Mouse (Mus musculus): ENCODE data around the gene 4930564D02Rik. TPM values are rescaled to one million over a fixed set of nuclear protein-coding genes. Genes with fewer than 3 reads are reported as not detected.

The 4930564D02Rik gene
- polyA plus RNA-seq, 1 experiment from 2014 or later: not detected

DNA sequence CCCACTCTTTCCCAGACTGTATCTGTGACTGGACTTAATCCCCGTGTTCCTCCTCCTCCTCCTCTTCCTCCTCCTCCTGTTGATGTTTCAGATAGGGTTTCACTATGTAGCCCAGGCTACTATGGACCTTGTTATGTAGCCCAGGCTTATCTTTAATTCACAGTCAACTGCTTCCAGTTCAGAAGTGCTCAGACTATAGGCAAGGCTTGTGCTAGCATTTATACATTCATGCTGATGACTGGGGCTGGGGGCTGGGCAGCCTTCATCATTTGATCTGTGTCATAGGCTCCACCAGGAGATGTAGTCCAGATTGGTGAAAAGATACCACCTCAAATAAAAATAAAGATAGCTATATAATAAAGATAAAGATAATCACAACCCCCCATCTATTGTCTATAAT, 4.7 kb upstream of the 4930564D02Rik start:
- Histone ChIP-seq H3K4me3 (ENCODE audit: low read depth, low read length) (no peak overlapping the region), H3K4me2 (no peak overlapping the region), H3K36me3 (ENCODE audit: control insufficient read depth, insufficient read depth, low read length) (no peaks in the 10 kb centered on the region), H3K27ac (ENCODE audit: low read depth, low read length) (no peak overlapping the region), H3K9ac (ENCODE audit: low read depth, low read length) (no peak overlapping the region), H3K27me3 (ENCODE audit: control insufficient read depth, insufficient read depth, low read length) (no peaks in the 10 kb centered on the region), H3K9me3 (replicated peaks; ENCODE audit: control insufficient read depth, low read length) (no peaks in the 10 kb centered on the region; the same call in 1 of the 2 replicates), H3K4me1 (ENCODE audit: control insufficient read depth, insufficient read depth, low read length) (no peaks in the 10 kb centered on the region; the same call in 1 of the 2 replicates)
- 47% methylated on average over 1 of the region's 1 CpGs for WGBS (ENCODE audit: insufficient replicate concordance)
- ATAC-seq (replicated peaks; ENCODE audit: insufficient number of reproducible peaks, low FRiP score, low TSS enrichment): no peak

DNA sequence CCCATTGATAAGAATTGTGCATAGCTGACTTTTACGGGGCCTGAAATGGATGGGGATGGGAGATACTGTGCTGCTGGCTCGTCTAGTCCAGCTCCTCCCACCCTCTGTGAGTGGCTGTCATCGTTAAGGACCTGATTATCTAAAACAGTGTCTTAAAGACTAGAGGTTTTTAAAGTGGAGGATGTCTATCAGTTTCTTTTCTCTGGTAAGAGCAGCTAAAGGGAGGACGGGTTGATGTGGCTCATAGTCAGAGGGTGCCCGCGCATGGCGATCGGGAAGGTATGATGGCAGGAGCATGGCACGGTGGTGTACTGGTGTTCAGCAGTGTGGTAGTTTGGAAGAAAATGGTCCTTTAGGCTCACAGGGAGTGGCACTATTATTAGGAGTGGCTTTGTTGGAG, 4.0 kb upstream of the 4930564D02Rik start:
- 69% methylated on average over 9 of the region's 9 CpGs for WGBS (ENCODE audit: insufficient replicate concordance)
- Histone ChIP-seq H3K27me3 (ENCODE audit: control insufficient read depth, insufficient read depth, low read length) (no peaks in the 10 kb centered on the region), H3K4me2 (no peak overlapping the region), H3K27ac (ENCODE audit: low read depth, low read length) (no peak overlapping the region), H3K4me3 (ENCODE audit: low read depth, low read length) (no peak overlapping the region), H3K9me3 (replicated peaks; ENCODE audit: control insufficient read depth, low read length) (no peaks in the 10 kb centered on the region; the same call in 1 of the 2 replicates), H3K9ac (ENCODE audit: low read depth, low read length) (no peak overlapping the region), H3K4me1 (ENCODE audit: control insufficient read depth, insufficient read depth, low read length) (no peaks in the 10 kb centered on the region; the same call in 1 of the 2 replicates), H3K36me3 (ENCODE audit: control insufficient read depth, insufficient read depth, low read length) (no peaks in the 10 kb centered on the region)
- ATAC-seq (replicated peaks; ENCODE audit: insufficient number of reproducible peaks, low FRiP score, low TSS enrichment): no peak

DNA sequence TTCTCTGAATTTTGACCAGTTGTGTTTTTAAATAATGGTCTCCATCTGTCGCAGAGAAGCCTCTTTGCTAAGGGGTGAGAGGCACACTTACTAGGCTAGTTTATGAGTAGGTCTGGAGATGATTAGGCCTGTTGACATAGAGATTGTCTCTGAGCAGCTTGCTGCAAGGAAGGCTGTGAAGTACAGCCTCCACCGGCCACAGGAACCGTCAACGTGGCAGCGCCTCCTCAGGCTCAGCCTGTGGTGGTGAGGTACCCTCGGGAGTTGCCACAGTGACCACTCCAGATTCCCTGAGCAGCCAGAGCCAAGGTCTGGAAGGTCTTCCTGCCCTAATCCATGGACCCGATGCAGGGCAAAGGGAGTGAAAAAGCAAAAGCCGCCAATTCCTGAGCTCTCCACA, 3.9 kb downstream of the 4930564D02Rik start:
- Histone ChIP-seq H3K9me3 (replicated peaks; ENCODE audit: control insufficient read depth, low read length) (no peaks in the 10 kb centered on the region), H3K36me3 (ENCODE audit: control insufficient read depth, insufficient read depth, low read length) (no peaks in the 10 kb centered on the region), H3K4me3 (ENCODE audit: low read depth, low read length) (no peak overlapping the region), H3K4me2 (no peak overlapping the region), H3K27ac (ENCODE audit: low read depth, low read length) (no peak overlapping the region), H3K9ac (ENCODE audit: low read depth, low read length) (no peak overlapping the region), H3K4me1 (ENCODE audit: control insufficient read depth, insufficient read depth, low read length) (no peaks in the 10 kb centered on the region), H3K27me3 (ENCODE audit: control insufficient read depth, insufficient read depth, low read length) (no peaks in the 10 kb centered on the region)
- WGBS (ENCODE audit: insufficient replicate concordance): 62% methylated on average over 8 of the region's 8 CpGs
- no peak for ATAC-seq (replicated peaks; ENCODE audit: insufficient number of reproducible peaks, low FRiP score, low TSS enrichment)

DNA sequence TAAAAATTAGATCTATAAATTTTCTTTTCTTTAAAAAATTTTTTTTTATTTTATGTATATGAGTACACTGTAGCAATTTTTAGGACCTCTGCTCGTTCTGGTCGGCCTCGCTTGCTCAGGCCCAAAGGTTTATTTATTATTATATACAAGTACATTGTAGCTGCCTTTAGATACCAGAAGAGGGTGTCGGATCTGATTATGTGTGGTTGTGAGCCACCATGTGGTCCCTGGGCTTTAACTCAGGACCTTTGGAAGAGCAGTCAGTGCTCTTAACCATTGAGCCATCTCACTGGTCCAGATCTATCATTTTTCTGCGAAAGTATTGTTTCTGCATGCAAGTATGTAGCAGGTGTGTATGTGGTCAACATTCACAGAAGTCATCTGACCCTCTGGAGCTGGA, 4.6 kb downstream of the 4930564D02Rik start:
- 87% methylated on average over 5 of the region's 5 CpGs for WGBS (ENCODE audit: insufficient replicate concordance)
- no peak for ATAC-seq (replicated peaks; ENCODE audit: insufficient number of reproducible peaks, low FRiP score, low TSS enrichment)
- Histone ChIP-seq H3K36me3 (ENCODE audit: control insufficient read depth, insufficient read depth, low read length) (no peaks in the 10 kb centered on the region), H3K9me3 (replicated peaks; ENCODE audit: control insufficient read depth, low read length) (no peaks in the 10 kb centered on the region), H3K4me3 (ENCODE audit: low read depth, low read length) (no peak overlapping the region), H3K4me1 (ENCODE audit: control insufficient read depth, insufficient read depth, low read length) (no peaks in the 10 kb centered on the region), H3K27me3 (ENCODE audit: control insufficient read depth, insufficient read depth, low read length) (no peaks in the 10 kb centered on the region), H3K27ac (ENCODE audit: low read depth, low read length) (no peak overlapping the region), H3K4me2 (no peak overlapping the region), H3K9ac (ENCODE audit: low read depth, low read length) (no peak overlapping the region)

DNA sequence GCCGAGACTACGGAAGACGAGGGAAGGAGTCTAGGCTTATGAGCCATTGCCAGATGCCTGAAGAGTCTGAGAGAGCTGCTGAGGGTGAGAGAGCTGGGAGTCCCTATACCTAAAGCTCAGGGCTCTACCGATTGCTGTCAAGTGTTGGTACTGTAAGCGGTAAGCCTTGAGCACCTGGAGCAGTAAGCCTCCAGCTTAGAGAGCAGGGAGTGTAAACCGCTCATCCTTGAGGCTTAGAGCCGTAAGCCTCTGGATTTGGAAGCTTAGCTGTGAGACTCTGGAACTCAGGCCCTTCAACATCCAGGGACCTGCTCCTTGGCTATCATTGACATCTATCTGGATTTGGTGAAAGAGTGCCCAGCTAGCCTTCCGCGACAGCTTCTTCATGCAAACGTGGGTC, 5.9 kb downstream of the 4930564D02Rik start:
- Histone ChIP-seq H3K9me3 (replicated peaks; ENCODE audit: control insufficient read depth, low read length) (no peaks in the 10 kb centered on the region), H3K4me2 (no peak overlapping the region), H3K4me1 (ENCODE audit: control insufficient read depth, insufficient read depth, low read length) (no peaks in the 10 kb centered on the region), H3K36me3 (ENCODE audit: control insufficient read depth, insufficient read depth, low read length) (no peaks in the 10 kb centered on the region), H3K4me3 (ENCODE audit: low read depth, low read length) (no peak overlapping the region), H3K27me3 (ENCODE audit: control insufficient read depth, insufficient read depth, low read length) (no peaks in the 10 kb centered on the region), H3K9ac (ENCODE audit: low read depth, low read length) (no peak overlapping the region), H3K27ac (ENCODE audit: low read depth, low read length) (no peak overlapping the region)
- WGBS (ENCODE audit: insufficient replicate concordance): 82% methylated on average over 10 of the region's 10 CpGs
- ATAC-seq (replicated peaks; ENCODE audit: insufficient number of reproducible peaks, low FRiP score, low TSS enrichment): no peak

DNA sequence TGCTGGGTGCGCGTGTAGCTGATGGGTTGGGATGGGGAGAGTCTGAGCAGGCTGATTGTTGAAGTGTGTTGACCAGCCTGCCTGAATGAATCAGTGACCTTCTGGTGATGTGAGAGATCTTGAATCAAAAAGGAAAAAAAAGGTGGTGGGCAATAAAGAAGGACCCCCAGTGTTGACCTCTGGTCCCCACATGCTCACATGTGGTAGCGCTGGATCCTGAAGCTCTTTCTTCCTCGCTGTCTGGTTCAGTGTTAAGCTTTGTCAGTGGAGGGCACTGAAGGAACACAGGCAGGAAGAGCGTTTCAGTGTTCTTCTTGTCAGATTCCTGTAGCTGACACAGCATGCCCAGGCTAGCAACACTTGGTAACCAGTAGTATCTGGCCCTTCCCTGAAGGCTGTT, 9.2 kb downstream of the 4930564D02Rik start:
- 0 out of 2 replicates have a peak, but pooled peaks cover 2% of the 10 kb centered on the region for H3K4me1 ChIP-seq (ENCODE audit: control insufficient read depth, insufficient read depth, low read length)
- WGBS (ENCODE audit: insufficient replicate concordance): 91% methylated on average over 5 of the region's 5 CpGs
- no peaks in the 10 kb centered on the region for H3K9me3 ChIP-seq (replicated peaks; ENCODE audit: control insufficient read depth, low read length)
- no peaks in the 10 kb centered on the region for H3K27me3 ChIP-seq (ENCODE audit: control insufficient read depth, insufficient read depth, low read length)
- no peak overlapping the region for H3K27ac ChIP-seq (ENCODE audit: low read depth, low read length)
- no peak overlapping the region for H3K9ac ChIP-seq (ENCODE audit: low read depth, low read length)
- H3K36me3 ChIP-seq (ENCODE audit: control insufficient read depth, insufficient read depth, low read length): no peaks in the 10 kb centered on the region
- no peak overlapping the region for H3K4me3 ChIP-seq (ENCODE audit: low read depth, low read length)
- H3K4me2 ChIP-seq: no peak overlapping the region
- no peak for ATAC-seq (replicated peaks; ENCODE audit: insufficient number of reproducible peaks, low FRiP score, low TSS enrichment)

DNA sequence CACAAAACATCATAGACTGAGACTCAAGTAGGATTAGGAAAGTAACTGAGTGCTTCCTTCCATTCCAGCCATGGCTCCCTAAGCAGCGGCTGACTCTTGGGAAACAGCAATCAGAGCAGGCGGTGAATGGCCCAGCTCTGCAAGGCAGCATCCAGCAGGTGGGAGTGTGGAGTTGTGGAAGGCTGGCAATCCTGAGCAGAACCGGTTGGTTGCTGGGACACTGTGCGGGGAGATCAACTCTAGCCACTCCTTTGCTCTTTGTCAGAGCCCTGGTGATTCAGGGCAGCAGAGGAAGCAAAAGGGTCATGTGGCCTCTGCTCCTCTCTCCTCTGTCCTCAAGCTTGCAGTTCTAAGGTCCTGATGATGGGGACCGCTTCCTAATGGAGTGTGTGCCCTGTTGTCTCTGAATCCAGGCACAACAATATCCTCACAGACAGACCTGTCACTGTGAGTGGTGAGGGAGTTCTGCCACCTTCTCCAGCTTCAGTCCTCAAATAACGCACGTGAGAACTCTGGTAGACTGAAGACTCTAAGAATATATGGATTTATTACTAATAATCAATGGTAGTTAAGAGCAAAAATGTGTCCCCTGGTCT, 11.7 kb downstream of the 4930564D02Rik start:
- Histone ChIP-seq H3K9ac (ENCODE audit: low read depth, low read length) (no peak overlapping the region), H3K4me1 (ENCODE audit: control insufficient read depth, insufficient read depth, low read length) (0 out of 2 replicates have a peak, but pooled peaks cover 2% of the 10 kb centered on the region), H3K4me2 (no peak overlapping the region), H3K36me3 (ENCODE audit: control insufficient read depth, insufficient read depth, low read length) (no peaks in the 10 kb centered on the region), H3K9me3 (replicated peaks; ENCODE audit: control insufficient read depth, low read length) (no peaks in the 10 kb centered on the region), H3K4me3 (ENCODE audit: low read depth, low read length) (no peak overlapping the region), H3K27me3 (ENCODE audit: control insufficient read depth, insufficient read depth, low read length) (no peaks in the 10 kb centered on the region), H3K27ac (ENCODE audit: low read depth, low read length) (no peak overlapping the region)
- 25% methylated on average over 7 of the region's 7 CpGs for WGBS (ENCODE audit: insufficient replicate concordance)
- ATAC-seq (replicated peaks; ENCODE audit: insufficient number of reproducible peaks, low FRiP score, low TSS enrichment): peak; percentile 65; the same call in 1 of the 2 replicates

DNA sequence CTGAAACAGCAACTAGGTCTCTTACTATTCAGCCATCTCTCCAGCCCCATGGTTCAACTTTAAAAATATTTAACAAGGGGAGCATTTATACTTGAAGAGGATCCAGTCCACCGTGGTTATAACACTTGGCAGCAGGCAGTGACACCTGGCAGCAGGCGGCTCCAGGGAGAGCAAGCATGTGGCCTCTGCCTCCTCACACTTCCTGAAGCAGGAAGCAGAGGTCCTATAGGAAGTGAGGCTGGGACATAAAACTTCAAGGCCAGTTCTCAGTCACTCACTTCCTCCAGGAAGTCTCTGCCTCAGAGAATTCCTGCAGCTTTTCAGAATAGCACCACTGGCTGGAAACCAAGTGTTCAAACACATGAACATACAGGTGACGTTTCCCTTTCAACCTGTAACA, 20.7 kb downstream of the 4930564D02Rik start:
- WGBS (ENCODE audit: insufficient replicate concordance): 43% methylated on average over 3 of the region's 3 CpGs
- Histone ChIP-seq H3K4me2 (no peak overlapping the region), H3K9me3 (replicated peaks; ENCODE audit: control insufficient read depth, low read length) (no peaks in the 10 kb centered on the region), H3K36me3 (ENCODE audit: control insufficient read depth, insufficient read depth, low read length) (no peaks in the 10 kb centered on the region), H3K9ac (ENCODE audit: low read depth, low read length) (no peak overlapping the region), H3K4me3 (ENCODE audit: low read depth, low read length) (no peak overlapping the region), H3K27ac (ENCODE audit: low read depth, low read length) (no peak overlapping the region), H3K27me3 (ENCODE audit: control insufficient read depth, insufficient read depth, low read length) (no peaks in the 10 kb centered on the region), H3K4me1 (ENCODE audit: control insufficient read depth, insufficient read depth, low read length) (no peaks in the 10 kb centered on the region)
- ATAC-seq (replicated peaks; ENCODE audit: insufficient number of reproducible peaks, low FRiP score, low TSS enrichment): no peak

DNA sequence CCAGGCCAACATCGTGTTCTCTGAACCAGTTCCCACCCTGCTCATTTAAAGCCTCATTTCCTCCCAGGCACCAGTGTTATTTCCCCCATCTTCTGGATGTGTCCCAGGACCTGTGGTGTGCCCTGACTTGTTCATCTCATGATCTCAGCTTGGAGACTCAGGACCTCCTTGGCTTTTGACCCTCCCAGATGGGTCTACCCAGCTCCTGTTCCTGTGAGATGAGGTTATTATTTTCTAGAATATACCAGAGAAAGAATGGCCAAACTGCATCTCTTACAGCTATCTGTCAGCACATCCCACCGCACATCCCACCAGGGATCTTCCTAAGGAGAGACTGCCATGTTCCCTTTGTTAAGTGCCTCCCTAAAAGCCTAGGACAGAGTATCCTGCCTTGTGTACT, 22.0 kb downstream of the 4930564D02Rik start:
- no peaks in the 10 kb centered on the region for H3K9me3 ChIP-seq (replicated peaks; ENCODE audit: control insufficient read depth, low read length)
- no peaks in the 10 kb centered on the region for H3K4me1 ChIP-seq (ENCODE audit: control insufficient read depth, insufficient read depth, low read length)
- H3K27ac ChIP-seq (ENCODE audit: low read depth, low read length): no peak overlapping the region
- no peaks in the 10 kb centered on the region for H3K36me3 ChIP-seq (ENCODE audit: control insufficient read depth, insufficient read depth, low read length)
- H3K4me3 ChIP-seq (ENCODE audit: low read depth, low read length): no peak overlapping the region
- H3K9ac ChIP-seq (ENCODE audit: low read depth, low read length): no peak overlapping the region
- no peak for ATAC-seq (replicated peaks; ENCODE audit: insufficient number of reproducible peaks, low FRiP score, low TSS enrichment)
- WGBS (ENCODE audit: insufficient replicate concordance): 77% methylated on average over 2 of the region's 2 CpGs
- H3K4me2 ChIP-seq: no peak overlapping the region
- no peaks in the 10 kb centered on the region for H3K27me3 ChIP-seq (ENCODE audit: control insufficient read depth, insufficient read depth, low read length)

Data from heart, embryonic 11.5 days (tissue).